Mouse (Mus musculus): ENCODE data around the gene Snrnp40. TPM values are rescaled to one million over a fixed set of nuclear protein-coding genes. Genes with fewer than 3 reads are reported as not detected.

The Snrnp40 gene
- 52.4 and 56.3 TPM in 2 replicates for polyA plus RNA-seq (2015; fragmentation: Nextera tagmentation; extraction: Ambion mirVana)

GRCm38 (mm10) chr4:130359486-130360237, at the start of gene Snrnp40, which contains the start of gene Zcchc17:
Gene Snrnp40 (plus strand): TSS chr4:130360132.
Gene Zcchc17 (minus strand): TSS chr4:130359943.
- peak within 1 kb of the TSS; percentile 89 for H3K9ac ChIP-seq (ENCODE audit: low read depth, low read length)
- H3K4me1 ChIP-seq (ENCODE audit: control insufficient read depth, low read depth, low read length), result peaks cover 20% of the 10 kb centered on the region
- no peaks in the 10 kb centered on the region for H3K27me3 ChIP-seq (ENCODE audit: control insufficient read depth, insufficient read depth, low read depth, low read length)
- H3K27ac ChIP-seq (ENCODE audit: low read length), result peak within 1 kb of the TSS; percentile 91
- no peaks in the 10 kb centered on the region for H3K9me3 ChIP-seq (replicated peaks; ENCODE audit: control insufficient read depth, low read length)
- under 1% methylated on average over 49 of the region's 49 CpGs for WGBS (ENCODE audit: insufficient replicate concordance)
- peak within 1 kb of the TSS; percentile 91 for H3K4me2 ChIP-seq (ENCODE audit: low read depth, low read length)
- peak within 1 kb of the TSS; percentile 89 for H3K4me3 ChIP-seq (ENCODE audit: low read depth, low read length)
- peak; percentile 98 for ATAC-seq (ENCODE audit: low read depth)
- peaks cover 8% of the 10 kb centered on the region for H3K36me3 ChIP-seq (ENCODE audit: control insufficient read depth, insufficient read depth)

GRCm38 (mm10) chr4:130312526-130312925, 47.4 kb upstream of the Snrnp40 start:
- ATAC-seq (ENCODE audit: low read depth), result no peak
- H3K27ac ChIP-seq (ENCODE audit: low read length), result no peak overlapping the region
- no peak overlapping the region for H3K4me2 ChIP-seq (ENCODE audit: low read depth, low read length)
- H3K4me3 ChIP-seq (ENCODE audit: low read depth, low read length), result no peak overlapping the region
- no peaks in the 10 kb centered on the region for H3K9me3 ChIP-seq (replicated peaks; ENCODE audit: control insufficient read depth, low read length)
- no peak overlapping the region for H3K9ac ChIP-seq (ENCODE audit: low read depth, low read length)
- H3K4me1 ChIP-seq (ENCODE audit: control insufficient read depth, low read depth, low read length), result peaks cover 8% of the 10 kb centered on the region
- 68% methylated on average over 3 of the region's 3 CpGs for WGBS (ENCODE audit: insufficient replicate concordance)
- H3K36me3 ChIP-seq (ENCODE audit: control insufficient read depth, insufficient read depth), result no peaks in the 10 kb centered on the region
- peaks cover 43% of the 10 kb centered on the region for H3K27me3 ChIP-seq (ENCODE audit: control insufficient read depth, insufficient read depth, low read depth, low read length)

- Histone ChIP-seq H3K27ac (ENCODE audit: low read length) (no peak overlapping the region), H3K9me3 (replicated peaks; ENCODE audit: control insufficient read depth, low read length) (no peaks in the 10 kb centered on the region), H3K4me3 (ENCODE audit: low read depth, low read length) (no peak overlapping the region), H3K27me3 (ENCODE audit: control insufficient read depth, insufficient read depth, low read depth, low read length) (peaks cover 32% of the 10 kb centered on the region), H3K9ac (ENCODE audit: low read depth, low read length) (no peak overlapping the region), H3K36me3 (ENCODE audit: control insufficient read depth, insufficient read depth) (no peaks in the 10 kb centered on the region), H3K4me2 (ENCODE audit: low read depth, low read length) (no peak overlapping the region), H3K4me1 (ENCODE audit: control insufficient read depth, low read depth, low read length) (no peaks in the 10 kb centered on the region; the same call in 1 of the 2 replicates)
- no peak for ATAC-seq (ENCODE audit: low read depth)
- WGBS (ENCODE audit: insufficient replicate concordance), result 76% methylated on average over 4 of the region's 4 CpGs
Observed at GRCm38 (mm10) chr4:130313552-130313951, 46.4 kb upstream of the Snrnp40 start.

GRCm38 (mm10) chr4:130315771-130316527, 44.0 kb upstream of the Snrnp40 start:
- Histone ChIP-seq H3K9me3 (replicated peaks; ENCODE audit: control insufficient read depth, low read length) (no peaks in the 10 kb centered on the region), H3K9ac (ENCODE audit: low read depth, low read length) (no peak overlapping the region), H3K4me1 (ENCODE audit: control insufficient read depth, low read depth, low read length) (no peaks in the 10 kb centered on the region; the same call in 1 of the 2 replicates), H3K27me3 (ENCODE audit: control insufficient read depth, insufficient read depth, low read depth, low read length) (peaks cover 9% of the 10 kb centered on the region; the same call in 1 of the 2 replicates), H3K36me3 (ENCODE audit: control insufficient read depth, insufficient read depth) (no peaks in the 10 kb centered on the region), H3K4me2 (ENCODE audit: low read depth, low read length) (no peak overlapping the region), H3K4me3 (ENCODE audit: low read depth, low read length) (no peak overlapping the region), H3K27ac (ENCODE audit: low read length) (no peak overlapping the region)
- no peak for ATAC-seq (ENCODE audit: low read depth)
- 69% methylated on average over 13 of the region's 13 CpGs for WGBS (ENCODE audit: insufficient replicate concordance)

- Histone ChIP-seq H3K36me3 (ENCODE audit: control insufficient read depth, insufficient read depth) (no peaks in the 10 kb centered on the region), H3K9me3 (replicated peaks; ENCODE audit: control insufficient read depth, low read length) (no peaks in the 10 kb centered on the region), H3K4me1 (ENCODE audit: control insufficient read depth, low read depth, low read length) (no peaks in the 10 kb centered on the region; the same call in 1 of the 2 replicates), H3K4me2 (ENCODE audit: low read depth, low read length) (no peak overlapping the region), H3K9ac (ENCODE audit: low read depth, low read length) (no peak overlapping the region), H3K27ac (ENCODE audit: low read length) (no peak overlapping the region), H3K27me3 (ENCODE audit: control insufficient read depth, insufficient read depth, low read depth, low read length) (peaks cover 3% of the 10 kb centered on the region; the same call in 1 of the 2 replicates), H3K4me3 (ENCODE audit: low read depth, low read length) (no peak overlapping the region)
- ATAC-seq (ENCODE audit: low read depth), result no peak
- 69% methylated on average over 10 of the region's 10 CpGs for WGBS (ENCODE audit: insufficient replicate concordance)
Observed at GRCm38 (mm10) chr4:130316691-130317090, 43.2 kb upstream of the Snrnp40 start.

- H3K27ac ChIP-seq (ENCODE audit: low read length), result no peak overlapping the region
- no peaks in the 10 kb centered on the region for H3K27me3 ChIP-seq (ENCODE audit: control insufficient read depth, insufficient read depth, low read depth, low read length)
- H3K4me2 ChIP-seq (ENCODE audit: low read depth, low read length), result no peak overlapping the region
- 68% methylated on average over 3 of the region's 3 CpGs for WGBS (ENCODE audit: insufficient replicate concordance)
- H3K4me3 ChIP-seq (ENCODE audit: low read depth, low read length), result no peak overlapping the region
- no peaks in the 10 kb centered on the region for H3K9me3 ChIP-seq (replicated peaks; ENCODE audit: control insufficient read depth, low read length)
- H3K9ac ChIP-seq (ENCODE audit: low read depth, low read length), result no peak overlapping the region
- no peaks in the 10 kb centered on the region for H3K36me3 ChIP-seq (ENCODE audit: control insufficient read depth, insufficient read depth)
- no peaks in the 10 kb centered on the region; the same call in 1 of the 2 replicates for H3K4me1 ChIP-seq (ENCODE audit: control insufficient read depth, low read depth, low read length)
- no peak for ATAC-seq (ENCODE audit: low read depth)
Observed at GRCm38 (mm10) chr4:130318122-130318521, 41.8 kb upstream of the Snrnp40 start.

GRCm38 (mm10) chr4:130319564-130319963, 40.4 kb upstream of the Snrnp40 start:
- Histone ChIP-seq H3K9ac (ENCODE audit: low read depth, low read length) (no peak overlapping the region), H3K27ac (ENCODE audit: low read length) (no peak overlapping the region), H3K4me1 (ENCODE audit: control insufficient read depth, low read depth, low read length) (no peaks in the 10 kb centered on the region; the same call in 1 of the 2 replicates), H3K4me3 (ENCODE audit: low read depth, low read length) (no peak overlapping the region), H3K36me3 (ENCODE audit: control insufficient read depth, insufficient read depth) (no peaks in the 10 kb centered on the region), H3K9me3 (replicated peaks; ENCODE audit: control insufficient read depth, low read length) (no peaks in the 10 kb centered on the region), H3K4me2 (ENCODE audit: low read depth, low read length) (no peak overlapping the region), H3K27me3 (ENCODE audit: control insufficient read depth, insufficient read depth, low read depth, low read length) (no peaks in the 10 kb centered on the region)
- 81% methylated on average over 7 of the region's 7 CpGs for WGBS (ENCODE audit: insufficient replicate concordance)
- no peak for ATAC-seq (ENCODE audit: low read depth)

- Histone ChIP-seq H3K27me3 (ENCODE audit: control insufficient read depth, insufficient read depth, low read depth, low read length) (no peaks in the 10 kb centered on the region), H3K27ac (ENCODE audit: low read length) (no peak overlapping the region), H3K4me3 (ENCODE audit: low read depth, low read length) (no peak overlapping the region), H3K4me1 (ENCODE audit: control insufficient read depth, low read depth, low read length) (no peaks in the 10 kb centered on the region; the same call in 1 of the 2 replicates), H3K9ac (ENCODE audit: low read depth, low read length) (no peak overlapping the region), H3K36me3 (ENCODE audit: control insufficient read depth, insufficient read depth) (peaks cover 5% of the 10 kb centered on the region; the same call in 1 of the 2 replicates), H3K4me2 (ENCODE audit: low read depth, low read length) (no peak overlapping the region), H3K9me3 (replicated peaks; ENCODE audit: control insufficient read depth, low read length) (no peaks in the 10 kb centered on the region)
- ATAC-seq (ENCODE audit: low read depth), result no peak
- 73% methylated on average over 7 of the region's 7 CpGs for WGBS (ENCODE audit: insufficient replicate concordance)
Observed at GRCm38 (mm10) chr4:130321640-130322039, 38.3 kb upstream of the Snrnp40 start.

Measured in liver, embryonic 16.5 days (tissue).